In the genomic region with DNA sequence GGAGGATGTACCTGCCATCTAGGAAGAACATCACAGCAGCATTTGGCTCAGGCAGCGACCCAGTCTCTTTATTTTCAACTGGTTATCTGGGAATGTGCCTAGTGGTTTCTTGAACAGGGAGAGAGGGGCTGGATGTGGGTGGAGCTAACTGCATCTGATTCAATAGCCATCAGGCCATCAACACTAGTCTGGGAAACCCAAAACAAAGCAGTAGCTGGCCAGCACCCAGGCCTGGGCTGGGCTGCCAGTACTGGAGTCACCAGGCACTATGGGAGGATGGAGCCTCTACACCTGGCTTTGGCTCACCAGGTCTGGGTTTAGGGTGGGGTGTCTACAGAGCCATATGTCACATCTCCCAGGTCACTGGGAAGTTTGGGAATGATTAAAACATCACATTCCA, we compare ENCODE assay signal across 9 mouse cellular contexts.
DNase-seq lines count a peak whose midpoint lies in the region; ATAC-seq lines count a peak whose summit lies in the region.
"Had no signal": no experiment of that assay in that cellular context is flagged by ENCODE, and none has a peak within 500 bp of the region (broad histone marks: within the 10 kb centered on the region; RNA-seq: fewer than 3 reads in every experiment).

No protein-coding gene starts in this region.

- peaks cover 25% of the 10 kb centered on the region for H3K4me1 ChIP-seq in kidney, embryonic 14.5 days (ENCODE audit: control insufficient read depth, insufficient read depth, low read length)
- peaks cover 49% of the 10 kb centered on the region for H3K4me1 ChIP-seq in limb, embryonic 11.5 days (ENCODE audit: control insufficient read depth, insufficient read depth, low read length)
- H3K4me1 ChIP-seq in liver, embryonic 11.5 days (replicated peaks; ENCODE audit: control insufficient read depth, insufficient read depth, low read length) = peaks cover 3% of the 10 kb centered on the region; the same call in 1 of the 2 replicates

- H3K9me3 ChIP-seq in kidney, embryonic 14.5 days (ENCODE audit: control insufficient read depth, low read length) = no peaks in the 10 kb centered on the region
- H3K9me3 ChIP-seq in limb, embryonic 11.5 days (ENCODE audit: control insufficient read depth, low read length) = no peaks in the 10 kb centered on the region
- H3K9me3 ChIP-seq in liver, embryonic 11.5 days (ENCODE audit: control insufficient read depth, low read length) = no peaks in the 10 kb centered on the region

- H3K27me3 ChIP-seq in kidney, embryonic 14.5 days (ENCODE audit: control insufficient read depth, insufficient read depth, low read length) = no peaks in the 10 kb centered on the region
- no peaks in the 10 kb centered on the region for H3K27me3 ChIP-seq in limb, embryonic 11.5 days (ENCODE audit: control insufficient read depth, insufficient read depth, low read length)
- H3K27me3 ChIP-seq in liver, embryonic 11.5 days (replicated peaks; ENCODE audit: control insufficient read depth, insufficient read depth, low read length) = no peaks in the 10 kb centered on the region

- peak; percentile 29; the same call in 1 of the 2 replicates for ATAC-seq in kidney, embryonic 14.5 days (ENCODE audit: low FRiP score, low TSS enrichment)
- ATAC-seq in limb, embryonic 11.5 days (ENCODE audit: insufficient number of reproducible peaks, low FRiP score, low TSS enrichment, low read depth) = 0 out of 2 replicates have a peak, but pooled peaks have one; percentile 19
- ATAC-seq in liver, embryonic 11.5 days (replicated peaks; ENCODE audit: low FRiP score) = no peak

- 64% methylated on average over 1 of the region's 1 CpGs for WGBS in kidney, embryonic 14.5 days
- WGBS in limb, embryonic 11.5 days = 55% methylated on average over 1 of the region's 1 CpGs
- WGBS in liver, embryonic 11.5 days = 62% methylated on average over 1 of the region's 1 CpGs

- H3K9ac ChIP-seq in kidney, embryonic 14.5 days (ENCODE audit: low read depth, low read length) = no peak overlapping the region
- no peak overlapping the region for H3K9ac ChIP-seq in limb, embryonic 11.5 days (ENCODE audit: low read length)
- no peak overlapping the region for H3K9ac ChIP-seq in liver, embryonic 11.5 days (ENCODE audit: low read depth, low read length)
- H3K9ac ChIP-seq: liver, embryonic 14.5 days had no signal

- H3K36me3 ChIP-seq in kidney, embryonic 14.5 days (ENCODE audit: control insufficient read depth, insufficient read depth, low read length) = no peaks in the 10 kb centered on the region
- H3K36me3 ChIP-seq in limb, embryonic 11.5 days (ENCODE audit: control insufficient read depth, insufficient read depth, low read length) = no peaks in the 10 kb centered on the region
- no peaks in the 10 kb centered on the region for H3K36me3 ChIP-seq in liver, embryonic 11.5 days (ENCODE audit: control insufficient read depth, insufficient read depth, low read length)

- H3K4me3 ChIP-seq in kidney, embryonic 14.5 days (ENCODE audit: low read length) = no peak overlapping the region
- no peak overlapping the region for H3K4me3 ChIP-seq in limb, embryonic 11.5 days (ENCODE audit: low read depth, low read length)
- no peak overlapping the region for H3K4me3 ChIP-seq in liver, embryonic 11.5 days (ENCODE audit: low read depth, low read length)

- H3K27ac ChIP-seq in kidney, embryonic 14.5 days (ENCODE audit: low read depth, low read length) = no peak overlapping the region
- peak overlapping the region; percentile 78; the same call in 1 of the 2 replicates for H3K27ac ChIP-seq in limb, embryonic 11.5 days (replicated peaks; ENCODE audit: low read depth, low read length)
- no peak overlapping the region for H3K27ac ChIP-seq in liver, embryonic 11.5 days (ENCODE audit: low read depth, low read length)
- H3K27ac ChIP-seq: liver, embryonic 14.5 days had no signal

- H3K4me2 ChIP-seq in kidney, embryonic 14.5 days (replicated peaks; ENCODE audit: low read depth, low read length) = no peak overlapping the region
- no peak overlapping the region for H3K4me2 ChIP-seq in limb, embryonic 11.5 days (ENCODE audit: low read depth, severe bottlenecking)
- no peak overlapping the region for H3K4me2 ChIP-seq in liver, embryonic 11.5 days

- no peak for DNase-seq in kidney, postnatal 25 days
- peak; percentile 12 for DNase-seq in cerebellum, adult 11 months
- DNase-seq in fibroblast of lung, adult 2 months (ENCODE audit: low read depth) = peak; percentile 74
- DNase-seq in limb, embryonic 11.5 days (ENCODE audit: low spot score) = no peak
- DNase-seq in liver, embryonic 11.5 days (ENCODE audit: low spot score) = no peak
- no peak for DNase-seq in spleen, adult 18-20 months
- DNase-seq in urinary bladder, adult 2 months (ENCODE audit: low spot score) = no peak

Comparison
In these comparisons a context has a peak if more than half of its experiments do, and no peak if none do; other contexts are left out.
1. DNase-seq: peak in cerebellum, adult 11 months (single experiment) and fibroblast of lung, adult 2 months (single experiment); none in kidney, postnatal 25 days (0 of 2), limb, embryonic 11.5 days (single experiment), liver, embryonic 11.5 days (single experiment), spleen, adult 18-20 months (0 of 2) and urinary bladder, adult 2 months (single experiment).